Mouse (Mus musculus) spleen, adult 2 months (tissue): ENCODE data around the gene Unc45a.

Source experiments
- CTCF ChIP-seq: fragments of 200-500 bp; IDR thresholded peaks from 2 replicates; pipeline ENCODE4 v1.5.1; 2011; ENCODE audit warnings: mild to moderate bottlenecking, inconsistent platforms; ENCODE audit not compliant: insufficient read depth, insufficient read length, insufficient replicate concordance; ENCODE audit errors: extremely low read depth
- POLR2A ChIP-seq: fragments of 200-500 bp; IDR thresholded peaks from 2 replicates; pipeline ENCODE4 v1.6.1; 2011; ENCODE audit warnings: low read depth, low read length, inconsistent platforms

DNA sequence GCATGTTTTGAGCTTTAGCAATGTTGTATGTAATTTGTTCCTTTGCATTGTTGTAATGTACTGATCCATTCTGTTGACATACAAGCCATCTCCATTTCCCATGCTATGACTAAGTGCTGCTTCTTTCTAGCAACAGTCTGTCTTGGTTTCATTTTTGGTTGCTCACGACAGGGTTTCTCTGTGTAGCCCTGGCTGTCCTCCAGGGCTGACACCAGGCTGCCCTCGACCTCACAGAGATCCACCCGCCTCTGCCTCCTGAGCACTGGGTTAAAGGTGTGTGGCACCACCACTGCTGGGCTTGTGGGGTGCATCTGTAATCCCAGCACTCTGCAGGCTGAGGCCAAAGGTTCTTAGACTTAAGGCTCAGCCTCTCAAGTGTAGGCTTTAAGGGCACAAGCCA is 41.2 kb downstream of the Unc45a start:
- no peak for TF ChIP-seq CTCF
- no peak for TF ChIP-seq POLR2A
